Mouse (Mus musculus) layer of hippocampus, adult 2 months (tissue): ENCODE measurements at regions not wholly inside any gene's neighbourhood (a gene's known extent, or its start where the extent isn't known, plus 50 kb on each side); places are given as distances from the start of the nearest gene placed in this dataset.
"Not testable (repeated sequence)": the region's sequence is repeated elsewhere in the genome, so short reads cannot be mapped to it uniquely, and the experiment has no call there.

ENCODE experiments used
- DNase-seq, 2 experiments: peaks; one replicate each; pipeline ENCODE4 v3.0.0; 2022; ENCODE audit warnings: low spot score in 2 of 2
- H3K27ac ChIP-seq: fragments of 200-600 bp; 2 replicates; pipeline ENCODE4 v1.8.1; 2022
- H3K4me3 ChIP-seq: fragments of 200-600 bp; 2 replicates; pipeline ENCODE4 v1.8.1; 2022; ENCODE audit warnings: mild to moderate bottlenecking
- CTCF ChIP-seq: fragments of 200-600 bp; conservative IDR thresholded peaks from 2 replicates; pipeline ENCODE4 v1.8.1; 2022; ENCODE audit warnings: antibody characterized with exemption, mild to moderate bottlenecking, moderate library complexity

DNA sequence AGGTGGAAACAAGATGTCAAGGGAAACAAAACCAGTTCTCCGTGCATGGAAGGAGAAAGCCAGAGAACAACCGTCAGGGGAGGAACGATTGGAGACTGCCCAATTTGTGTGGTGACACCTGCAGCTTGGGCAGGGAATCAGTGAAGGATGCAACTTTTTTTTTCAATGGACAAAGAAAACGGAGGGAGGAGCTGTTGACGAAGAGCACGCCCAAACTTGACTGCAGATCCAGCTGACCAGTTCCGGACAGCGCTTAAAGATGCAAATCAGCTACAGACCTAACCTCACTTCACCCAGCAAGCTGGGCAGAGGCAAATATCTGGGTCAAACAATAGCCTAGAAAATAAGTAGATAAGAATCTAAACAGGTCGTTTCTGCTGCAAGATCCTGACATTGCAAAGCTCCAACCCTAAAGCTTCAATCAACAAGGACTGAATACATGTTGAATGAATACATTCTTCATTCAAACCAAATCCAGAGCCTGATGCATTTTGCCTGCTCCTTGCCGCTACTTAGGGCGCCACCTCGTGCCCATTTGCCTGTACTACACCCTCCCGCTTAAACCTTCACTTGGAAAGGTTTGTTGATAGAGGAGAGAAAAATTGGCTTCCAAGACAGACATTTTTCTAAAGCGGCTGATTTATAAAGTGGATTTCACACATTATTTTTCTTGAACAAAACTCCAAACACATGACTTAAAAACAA lies 136.2 kb downstream of the Katnal1 start:
- peak; percentile 98 for TF ChIP-seq CTCF
- H3K4me3 ChIP-seq = no peak overlapping the region
- no peak overlapping the region for H3K27ac ChIP-seq
- DNase-seq = peak; percentile 76 to 93

DNA sequence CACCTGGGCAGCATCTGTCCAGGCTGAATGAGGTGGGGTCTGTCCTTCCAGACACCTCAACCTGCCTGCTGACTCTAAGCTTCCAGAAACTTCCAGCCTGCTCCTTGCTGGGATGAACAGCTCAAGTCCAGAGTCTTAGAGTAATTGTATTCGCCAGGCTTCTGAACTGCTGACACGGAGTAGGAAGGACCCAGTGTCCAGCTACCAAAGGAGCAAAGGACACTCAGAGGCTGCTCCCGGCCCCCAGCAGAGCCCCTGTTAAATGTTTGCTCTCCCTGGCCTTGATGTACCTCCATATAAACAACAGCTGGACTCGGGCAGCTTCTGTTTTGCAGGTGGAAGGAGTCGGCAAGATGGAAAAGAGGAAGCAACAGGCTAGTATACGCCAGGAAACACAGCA lies 137.5 kb downstream of the Katnal1 start:
- DNase-seq = no peak
- no peak overlapping the region for H3K27ac ChIP-seq
- no peak for TF ChIP-seq CTCF
- no peak overlapping the region for H3K4me3 ChIP-seq

DNA sequence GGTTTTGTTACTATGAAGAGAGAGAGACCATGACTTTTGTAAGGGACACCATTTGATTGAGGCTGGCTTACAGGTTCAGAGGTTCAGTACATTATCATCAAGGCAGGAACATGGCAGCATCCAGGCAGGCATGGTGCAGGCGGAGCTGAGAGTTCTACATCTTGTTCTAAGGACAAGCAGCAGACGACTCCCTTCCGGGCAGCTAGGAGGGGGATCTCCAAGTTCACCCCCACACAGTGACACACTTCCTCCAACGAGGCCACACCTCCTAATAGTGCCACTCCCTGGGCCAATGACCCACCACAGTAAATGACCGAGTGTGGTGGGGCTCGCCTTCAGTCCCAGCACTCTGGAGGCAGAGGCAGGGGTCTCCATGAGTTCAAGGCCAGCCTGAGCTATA lies 138.8 kb downstream of the Katnal1 start:
- not testable (repeated sequence) for H3K27ac ChIP-seq, DNase-seq, H3K4me3 ChIP-seq

DNA sequence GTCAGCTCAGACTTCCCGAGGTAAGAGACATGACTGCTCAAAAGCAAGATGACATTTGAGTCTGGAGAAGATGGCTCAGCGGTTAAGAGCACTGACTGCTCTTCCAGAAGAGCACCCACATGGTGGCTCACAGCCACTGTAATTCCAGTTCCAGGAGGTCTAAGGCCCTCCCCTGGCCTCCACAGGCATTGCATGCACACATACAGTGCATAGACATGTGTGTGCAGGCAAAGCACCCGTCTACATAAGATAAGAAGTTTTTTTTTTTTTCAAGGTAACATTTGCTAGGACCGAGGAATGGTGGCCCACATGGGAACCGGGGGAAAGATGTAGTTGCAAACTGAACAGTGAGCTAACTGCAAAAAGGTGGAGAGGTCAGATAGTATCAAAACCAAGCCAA lies 139.3 kb downstream of the Katnal1 start:
- peak; percentile 49 for TF ChIP-seq CTCF
- Histone ChIP-seq H3K27ac (no peak overlapping the region), H3K4me3 (no peak overlapping the region)
- DNase-seq = no peak

DNA sequence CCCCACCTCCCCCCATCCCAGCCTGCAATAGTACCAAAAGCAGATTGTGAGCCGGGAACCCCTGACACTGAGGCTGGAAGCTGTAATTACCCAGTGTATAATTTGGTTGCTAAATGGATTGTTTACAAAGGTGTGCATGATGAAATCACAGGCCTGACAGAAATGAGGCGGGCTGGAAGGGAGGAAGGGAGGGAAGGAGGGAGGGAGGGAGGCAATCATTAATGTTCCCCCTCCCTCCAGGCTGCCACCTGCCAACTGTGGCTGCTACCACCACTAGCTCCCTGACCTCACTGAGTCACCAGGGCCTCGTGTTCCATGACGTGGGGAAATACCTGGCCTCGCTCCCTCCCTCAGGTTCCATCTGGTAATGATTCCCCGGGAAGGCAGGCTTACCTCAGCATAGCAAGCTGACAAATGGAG lies 140.0 kb downstream of the Katnal1 start:
- TF ChIP-seq CTCF = no peak
- DNase-seq = no peak
- no peak overlapping the region for H3K27ac ChIP-seq
- H3K4me3 ChIP-seq = no peak overlapping the region

DNA sequence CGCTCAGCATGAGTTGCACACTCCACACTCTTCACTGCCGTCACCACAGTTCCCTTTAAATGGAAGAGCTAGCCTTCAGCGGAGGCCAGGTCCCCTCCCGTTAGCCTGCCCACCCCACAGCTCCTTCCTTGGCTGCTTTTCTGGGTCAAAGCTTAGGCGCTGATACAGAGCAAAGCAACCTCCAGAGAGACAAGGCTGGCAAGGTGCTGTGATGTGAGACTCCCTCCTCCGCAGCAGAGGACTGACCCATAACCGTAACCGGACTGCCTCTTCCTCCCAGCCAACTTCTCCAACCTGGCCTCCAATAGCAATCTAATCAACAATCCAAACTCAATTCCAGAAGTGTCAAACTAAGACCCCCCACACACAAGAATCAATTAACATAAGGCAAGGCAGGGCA lies 140.4 kb downstream of the Katnal1 start:
- Histone ChIP-seq H3K4me3 (no peak overlapping the region), H3K27ac (no peak overlapping the region)
- no peak for TF ChIP-seq CTCF
- no peak for DNase-seq

DNA sequence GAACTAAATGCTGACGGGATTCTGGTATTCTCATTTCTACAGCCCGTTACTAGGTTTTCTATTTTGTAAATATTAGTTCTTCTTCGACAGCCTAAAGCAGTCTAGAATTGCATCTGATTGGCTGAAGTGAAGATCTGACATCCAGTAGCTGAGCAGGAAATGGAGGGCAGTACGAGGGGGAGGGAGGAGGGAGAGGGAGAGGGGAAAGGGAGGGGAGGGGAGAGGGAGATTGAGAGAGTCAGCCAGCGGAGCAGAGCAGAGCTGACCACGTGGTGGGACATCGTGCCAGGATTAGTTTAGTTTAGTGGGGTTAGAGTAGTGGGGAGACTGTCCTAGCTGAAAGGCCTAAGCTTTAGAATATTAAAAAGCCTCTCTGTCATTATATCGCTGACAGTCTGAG lies 141.8 kb downstream of the Katnal1 start:
- TF ChIP-seq CTCF = no peak
- H3K27ac ChIP-seq = no peak overlapping the region

DNA sequence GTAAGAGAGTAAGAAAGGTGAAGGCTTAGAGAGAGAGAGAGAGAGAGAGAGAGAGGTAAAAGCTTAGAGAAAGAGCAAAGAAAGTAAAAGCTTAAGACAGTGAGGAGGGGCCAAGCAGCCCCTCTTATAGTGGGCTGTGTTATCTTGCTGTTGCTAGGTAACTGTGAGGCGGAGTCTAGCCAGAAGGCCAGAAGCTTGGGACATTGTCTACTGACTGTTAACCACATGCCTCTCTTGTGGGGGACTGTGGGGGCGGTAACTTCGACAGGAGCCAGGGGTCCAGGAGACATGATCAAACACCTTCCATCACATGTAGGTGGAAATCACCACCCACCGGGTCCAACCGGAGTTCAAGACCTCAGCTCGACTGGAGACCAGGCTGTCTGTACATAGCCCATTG lies 148.0 kb downstream of the Katnal1 start:
- H3K4me3 ChIP-seq, H3K27ac ChIP-seq, DNase-seq: not testable (repeated sequence)

More for the DNA sequence above, 141.8 kb downstream of the Katnal1 start:
- no peak for DNase-seq
- no peak overlapping the region for H3K4me3 ChIP-seq

DNA sequence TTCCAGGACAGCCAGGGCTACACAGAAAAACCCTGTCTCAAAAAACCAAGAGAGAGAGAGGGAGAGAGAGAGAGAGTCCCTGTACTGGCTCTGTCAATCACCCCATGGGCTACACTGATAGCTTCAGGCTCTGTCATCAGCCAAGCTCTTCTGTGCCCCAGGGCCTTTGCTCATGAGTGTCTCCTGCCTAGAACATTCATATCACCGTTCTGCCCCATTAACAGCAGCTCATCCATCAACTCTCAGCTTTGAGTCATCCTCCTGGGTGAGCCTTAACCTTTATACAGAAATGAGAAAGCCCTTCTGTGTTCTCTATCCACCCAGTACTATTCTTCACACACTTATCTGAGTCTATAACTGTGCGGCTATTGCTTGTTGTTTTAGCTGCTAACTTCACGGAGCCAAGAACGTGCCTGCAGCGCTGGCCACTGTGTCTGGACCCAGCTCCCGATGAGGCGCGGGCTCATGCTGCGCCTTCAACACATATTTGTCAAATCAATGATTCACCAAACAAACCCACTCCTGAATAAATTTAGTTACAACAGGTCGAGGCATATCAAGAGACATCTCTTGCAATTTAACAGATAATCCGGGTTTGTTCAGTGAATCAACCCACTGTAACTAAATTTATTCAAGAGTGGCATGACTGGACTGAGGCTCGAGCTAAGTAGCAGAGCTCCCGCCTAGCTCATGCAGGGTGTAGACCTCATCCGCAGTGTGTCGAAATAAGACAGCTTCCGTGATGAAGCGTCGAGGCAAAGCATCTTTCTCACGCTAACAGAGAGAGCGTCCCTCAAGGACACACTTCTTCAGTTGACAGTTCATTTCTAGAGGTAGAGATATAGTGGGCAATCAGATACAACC lies 152.1 kb downstream of the Katnal1 start:
- Histone ChIP-seq H3K27ac (no peak overlapping the region), H3K4me3 (no peak overlapping the region)
- DNase-seq = no peak
- TF ChIP-seq CTCF = no peak

DNA sequence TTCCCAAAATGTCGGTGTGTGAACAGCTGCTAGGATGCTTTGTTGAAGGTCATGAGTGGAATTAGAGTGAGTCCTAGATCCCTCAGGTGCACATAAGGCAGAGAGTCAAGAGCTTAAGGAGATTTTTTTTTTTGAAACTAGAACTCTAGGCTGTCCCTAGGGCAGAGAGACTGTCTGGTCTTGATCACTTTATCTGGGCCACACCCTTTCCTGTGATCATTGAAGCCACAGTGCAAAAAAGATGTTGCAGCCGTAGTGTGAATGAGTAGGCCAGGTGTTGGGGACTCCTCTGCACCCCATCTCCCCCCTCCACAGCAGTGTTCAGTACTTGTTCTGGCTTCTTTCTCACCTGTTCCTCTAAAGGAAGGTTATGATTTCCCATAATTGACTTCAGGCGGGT lies 153.9 kb downstream of the Katnal1 start:
- no peak for TF ChIP-seq CTCF
- no peak overlapping the region for H3K4me3 ChIP-seq

DNA sequence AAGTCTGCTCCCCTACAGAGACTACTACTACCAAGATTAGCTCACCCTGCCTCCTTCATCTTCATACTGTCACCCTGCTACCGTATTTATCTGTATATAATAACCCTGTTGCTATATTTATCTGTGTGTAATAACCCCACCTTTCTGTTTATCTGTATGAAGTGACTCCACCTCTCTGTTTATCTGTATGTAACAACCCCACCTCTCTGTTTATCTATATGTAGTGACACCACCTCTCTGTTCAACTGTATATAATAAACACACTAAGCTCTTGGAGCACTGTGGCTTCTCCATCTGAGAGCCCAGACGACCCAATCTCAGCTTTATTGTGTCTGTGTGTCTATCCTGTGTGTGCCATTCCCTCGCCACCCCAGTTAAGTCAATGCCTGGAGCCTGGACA lies 154.7 kb downstream of the Katnal1 start:
- no peak for TF ChIP-seq CTCF
- H3K27ac ChIP-seq = no peak overlapping the region
- H3K4me3 ChIP-seq = no peak overlapping the region
- DNase-seq = no peak

More for the DNA sequence above, 153.9 kb downstream of the Katnal1 start:
- DNase-seq = no peak
- H3K27ac ChIP-seq = no peak overlapping the region

DNA sequence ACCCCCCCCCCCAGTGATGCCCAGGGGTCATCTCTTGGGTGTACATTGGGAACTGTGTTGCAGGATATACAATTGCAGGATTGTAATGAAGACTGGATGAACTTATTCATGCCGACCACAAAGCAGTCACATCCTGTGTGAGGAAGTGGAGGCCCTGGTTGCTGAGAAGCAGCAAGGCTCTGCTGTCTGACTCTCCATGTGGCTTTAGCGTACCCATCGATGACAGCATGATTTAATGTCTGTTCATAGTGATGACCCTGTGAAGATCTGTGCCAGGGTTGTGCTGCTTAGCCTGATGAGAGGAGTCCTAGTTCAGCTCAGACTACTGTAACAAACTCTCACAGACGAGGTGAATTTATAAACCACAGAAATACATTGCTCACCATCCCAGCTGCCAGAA lies 159.7 kb downstream of the Katnal1 start:
- H3K27ac ChIP-seq = no peak overlapping the region
- DNase-seq = no peak
- TF ChIP-seq CTCF = no peak
- no peak overlapping the region for H3K4me3 ChIP-seq

DNA sequence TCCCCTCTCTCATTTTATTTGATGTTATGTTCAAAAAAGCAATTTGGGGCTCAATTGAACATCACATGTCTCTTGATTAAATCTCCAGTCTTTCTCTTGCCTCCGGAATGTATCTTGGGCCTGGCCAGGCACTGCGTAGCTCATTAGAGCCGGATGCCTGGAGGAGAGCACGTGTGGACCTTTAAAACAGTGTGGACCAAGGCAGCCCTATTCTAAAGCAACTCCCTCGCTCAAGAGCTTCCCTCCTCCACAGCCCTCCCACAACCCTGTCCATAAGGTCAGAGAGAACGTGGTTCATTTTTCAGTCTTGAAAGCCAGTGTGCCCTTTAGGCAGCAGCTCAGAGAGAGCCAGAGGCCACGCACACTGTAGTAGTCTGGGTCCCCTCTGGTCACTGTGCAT lies 160.8 kb downstream of the Katnal1 start:
- no peak for DNase-seq
- Histone ChIP-seq H3K4me3 (no peak overlapping the region), H3K27ac (no peak overlapping the region)
- no peak for TF ChIP-seq CTCF

DNA sequence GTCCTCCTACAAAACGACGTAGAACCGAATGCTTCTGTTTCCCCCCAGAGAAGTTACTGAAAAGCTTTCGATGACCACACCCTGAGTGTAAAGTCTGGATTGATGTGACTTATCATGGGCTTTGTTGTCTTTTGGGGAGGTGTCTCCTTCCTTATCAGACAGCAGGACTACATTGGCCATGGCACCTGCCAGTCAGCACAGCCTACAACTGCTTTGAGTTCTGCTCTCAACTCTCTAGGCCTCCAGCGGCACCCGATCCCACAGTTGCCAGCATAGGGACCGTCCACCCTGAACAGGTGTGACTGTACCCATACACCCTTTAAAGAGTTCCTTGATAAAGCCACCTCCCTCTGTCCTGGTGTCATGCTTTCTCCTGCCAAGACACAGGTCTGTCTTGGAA lies 163.1 kb downstream of the Katnal1 start:
- DNase-seq = no peak
- Histone ChIP-seq H3K27ac (no peak overlapping the region), H3K4me3 (no peak overlapping the region)
- no peak for TF ChIP-seq CTCF
